ENCODE assay signal across 8 mouse cellular contexts in the genomic region with DNA sequence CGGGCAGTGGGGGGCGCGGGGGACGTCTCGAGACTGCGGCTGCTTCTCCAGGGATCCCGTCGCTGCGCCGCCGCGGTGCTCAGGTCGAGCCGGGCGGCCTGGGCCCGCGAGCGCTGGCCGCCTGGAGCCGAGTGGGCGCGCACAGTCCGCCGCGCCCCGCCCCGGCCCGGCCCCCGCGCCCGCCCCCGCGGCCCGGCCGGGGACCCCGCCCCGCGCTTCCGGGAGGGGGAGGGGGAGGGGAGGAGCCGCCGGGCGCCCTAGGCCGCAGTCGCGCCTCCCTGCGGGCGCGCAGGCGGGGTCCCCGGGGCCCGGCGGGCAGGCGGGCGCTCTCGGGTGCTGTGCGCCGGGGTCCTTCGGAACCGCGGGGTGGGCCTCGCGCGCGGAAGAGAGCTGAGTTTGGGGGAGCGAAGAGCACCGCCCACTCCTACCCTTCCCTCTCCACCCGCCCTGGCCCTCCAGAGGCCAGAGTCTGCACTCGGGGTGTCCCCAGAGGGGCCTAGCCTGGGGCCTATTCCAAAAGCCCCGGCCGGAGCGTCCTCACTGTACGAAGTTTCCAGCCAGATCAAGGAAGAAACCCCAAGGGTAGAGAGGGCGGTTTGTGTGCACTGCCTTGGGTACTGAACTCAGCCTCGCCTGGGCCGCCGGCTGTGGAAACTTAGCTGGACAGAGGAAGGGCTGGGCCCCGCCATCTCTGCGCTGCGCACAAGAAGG. TPM values are rescaled to one million over a fixed set of nuclear protein-coding genes. Genes with fewer than 3 reads are reported as not detected.
DNase-seq lines count a peak whose midpoint lies in the region; ATAC-seq lines count a peak whose summit lies in the region.

No protein-coding gene starts in this region.

- peak; percentile 68 for ATAC-seq in common myeloid progenitor, adult 5-6 weeks (replicated peaks; ENCODE audit: low read depth, poor library complexity, severe bottlenecking)
- ATAC-seq in megakaryocyte, adult 5-6 weeks (ENCODE audit: poor library complexity, severe bottlenecking): peak; percentile 64

- DNase-seq in T-cell, adult 2 months (ENCODE audit: low spot score): peak; percentile 80
- peak; percentile 87 for DNase-seq in gastrocnemius, postnatal 10 days
- DNase-seq in induced T-regulatory cell, adult 2 months (ENCODE audit: low read depth): peak; percentile 89
- DNase-seq in left cerebral cortex, adult 8-10 months (ENCODE audit: low spot score in 2 of 2): peak; percentile 39 to 45
- DNase-seq in right cerebral cortex, adult 18-20 months: peak; percentile 71
- DNase-seq in urinary bladder, adult 2 months (ENCODE audit: low spot score): peak; percentile 86

RNA-seq across cellular contexts. Expression of gene Stk24, which starts 0.5 kb away (rescaled TPM):
- 79.8 and 100 TPM in 2 replicates for total RNA-seq in common myeloid progenitor, adult 5-6 weeks (2017)
- 10 to 100 TPM; 37.6 to 39.7 TPM for total RNA-seq in gastrocnemius, postnatal 10 days (2021)
- total RNA-seq in left cerebral cortex, adult 8-10 months (2022): 10 to 100 TPM; 62.3 to 71.6 (median 64.9) TPM
- total RNA-seq in megakaryocyte, adult 5-6 weeks (2015): 143 and 146 TPM in 2 replicates
- 105 and 124 TPM in 2 replicates for total RNA-seq in megakaryocyte, adult 5-6 weeks (2017)
- 60.4 and 67.3 TPM in 2 replicates for polyA plus RNA-seq in urinary bladder, adult 2 months (2012; rRNA removed)

Comparison
In these comparisons a context has a peak if more than half of its experiments do, and no peak if none do; other contexts are left out.
1. Peak in every context shown above with its lines: DNase-seq and ATAC-seq.